Mouse (Mus musculus) megakaryocyte-erythroid progenitor cell, adult 5-6 weeks (primary cell): Measurements from ENCODE around the gene Ttc7. TPM values are rescaled to one million over a fixed set of nuclear protein-coding genes. Genes with fewer than 3 reads are reported as not detected.

Experiments
- ATAC-seq: replicated peaks from 2 replicates; pipeline ENCODE4 v1.8.0; 2016; ENCODE audit warnings: mild to moderate bottlenecking, inconsistent platforms; ENCODE audit not compliant: severe bottlenecking, poor library complexity, low FRiP score, low TSS enrichment
- total RNA-seq, 2 experiments: library from RNA; stranded (forward) in 1 of 2; stranded (reverse) in 1 of 2; fragments of 200-1000, 215-1000 nt in 1 of 2; fragments of >200 nt in 1 of 2; fragmentation: Nextera tagmentation in 1 of 2; gene quantifications; 2 replicates each; pipeline ENCODE4 v1.2.3; 2014 to 2017

The Ttc7 gene
- total RNA-seq, 2 experiments from 2014 or later, result 49.5 to 56.9 TPM

DNA sequence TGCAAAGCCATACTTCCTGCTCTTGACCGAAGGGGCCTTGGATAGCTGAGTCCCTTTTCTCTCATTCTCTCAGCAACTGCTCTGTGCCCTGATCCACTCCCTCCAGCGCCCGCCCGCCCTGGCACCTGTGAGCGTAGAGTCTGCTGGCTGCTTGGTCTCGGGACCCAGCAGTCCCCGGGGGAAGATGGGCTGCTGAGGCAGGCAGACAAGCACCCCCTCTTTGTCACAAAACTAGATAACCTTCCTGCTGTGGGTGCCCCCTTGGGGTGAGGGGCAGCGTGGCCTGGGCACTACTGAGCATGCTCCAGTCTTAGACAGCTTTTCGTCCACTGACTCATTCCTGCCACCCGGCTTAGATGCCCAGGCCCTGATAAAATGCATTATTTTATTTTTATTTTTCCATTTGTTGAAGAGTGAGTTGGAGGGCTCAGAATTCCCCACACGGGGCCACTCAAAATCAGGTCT is 96.5 kb downstream of the Ttc7 start:
- ATAC-seq, result no peak

- no peak for ATAC-seq
Measured at GRCm38 (mm10) chr17:87379821-87380220, 97.1 kb downstream of the Ttc7 start.

DNA sequence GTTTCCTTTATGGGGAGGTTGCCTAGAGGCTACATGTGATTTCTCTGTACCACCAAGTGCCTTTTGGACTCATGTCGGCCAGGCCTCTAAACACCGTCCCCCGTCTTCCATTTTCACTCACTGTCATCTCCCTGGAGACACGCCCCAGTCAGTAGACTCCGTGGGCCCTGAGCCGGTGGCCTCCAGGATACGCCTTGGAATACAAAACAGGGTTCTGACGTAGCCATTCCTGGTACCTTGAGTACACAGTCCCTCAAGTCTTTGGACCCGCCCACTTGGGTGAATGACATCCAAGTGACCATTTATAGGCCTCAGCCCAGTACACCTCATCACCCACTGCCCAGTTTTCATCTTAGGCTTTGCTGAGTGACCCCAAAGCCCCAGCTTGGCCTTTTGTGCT is 98.0 kb downstream of the Ttc7 start:
- no peak for ATAC-seq

GRCm38 (mm10) chr17:87385835-87386234 is 103.1 kb downstream of the Ttc7 start:
- ATAC-seq, result no peak

GRCm38 (mm10) chr17:87387068-87387467 is 104.4 kb downstream of the Ttc7 start:
- ATAC-seq, result no peak

- ATAC-seq, result no peak
Measured at GRCm38 (mm10) chr17:87391242-87391641, 108.6 kb downstream of the Ttc7 start.

GRCm38 (mm10) chr17:87397088-87397487 is 114.4 kb downstream of the Ttc7 start:
- ATAC-seq, result no peak

GRCm38 (mm10) chr17:87402444-87402843 is 119.8 kb downstream of the Ttc7 start:
- no peak for ATAC-seq

GRCm38 (mm10) chr17:87403462-87403861 is 120.8 kb downstream of the Ttc7 start:
- no peak for ATAC-seq

GRCm38 (mm10) chr17:87405576-87405975 is 122.9 kb downstream of the Ttc7 start:
- no peak for ATAC-seq

DNA sequence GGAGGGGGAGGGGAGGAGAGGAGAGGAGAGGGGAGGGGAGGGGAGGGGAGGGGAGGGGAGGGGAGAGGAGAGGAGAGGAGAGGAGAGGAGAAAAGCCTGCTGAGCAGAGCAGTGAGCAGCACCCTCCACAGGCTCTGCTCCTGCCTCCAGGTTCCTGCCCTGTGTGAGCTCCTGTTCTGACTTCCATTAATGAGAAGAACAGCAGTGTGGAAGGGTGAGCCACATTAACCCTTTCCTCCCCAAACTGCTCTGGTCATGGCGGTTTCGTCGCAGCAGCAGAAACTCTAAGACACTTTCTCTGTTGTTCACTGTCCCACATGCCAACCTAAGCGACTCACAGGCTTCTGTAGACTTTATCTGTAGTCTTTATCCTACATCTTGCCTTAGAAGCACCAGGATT is 124.0 kb downstream of the Ttc7 start:
- no peak for ATAC-seq

DNA sequence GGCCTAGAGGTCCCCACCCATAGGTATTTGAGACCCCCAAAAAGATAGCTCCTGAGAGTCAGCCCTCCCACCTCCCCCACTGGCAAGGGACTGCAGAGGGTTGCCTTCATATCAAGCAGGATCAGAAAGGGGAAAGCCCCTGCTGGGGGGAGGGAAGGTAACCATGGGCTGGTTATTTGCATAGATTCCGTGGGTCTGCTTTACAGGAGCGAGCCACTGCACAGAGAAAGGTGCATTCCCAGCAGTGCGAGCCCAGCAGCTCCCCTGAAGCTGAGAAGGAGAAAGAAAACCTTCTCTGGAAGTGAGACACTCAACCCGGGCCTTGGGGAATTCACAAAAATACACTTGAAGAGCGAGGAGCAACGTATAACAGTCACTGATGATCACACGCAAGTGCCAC is 135.4 kb downstream of the Ttc7 start:
- no peak for ATAC-seq

GRCm38 (mm10) chr17:87427511-87427910 is 144.8 kb downstream of the Ttc7 start, which contains the start of gene Stpg4:
TSS of gene Stpg4 (minus strand) at chr17:87427741.
- ATAC-seq, result no peak

DNA sequence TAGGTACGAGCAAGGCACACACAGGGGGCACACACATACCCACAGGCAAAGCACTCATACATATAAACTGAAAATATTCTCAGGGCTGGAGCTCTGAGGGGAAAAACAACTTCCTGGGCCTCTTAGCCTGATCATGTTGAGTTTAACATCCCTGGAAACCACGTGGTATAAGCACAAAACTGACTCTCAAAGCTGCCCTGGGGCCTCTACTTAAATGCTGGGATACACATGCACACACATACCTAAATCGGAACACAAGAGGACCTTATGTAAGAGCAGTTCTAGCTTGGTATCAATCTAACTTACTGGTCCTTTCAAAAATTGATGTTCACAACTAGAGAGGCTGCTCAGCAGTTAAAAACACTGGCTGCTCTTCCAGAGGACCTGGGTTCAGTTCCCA is 146.7 kb downstream of the Ttc7 start:
- ATAC-seq, result no peak

Other genes starting within 250 kb of the Ttc7 start
- gene Socs5, start 175.2 kb upstream of the Ttc7 start, total RNA-seq (2014; fragmentation: Nextera tagmentation), result 6.0 and 8.1 TPM in 2 replicates
- gene Socs5, start 175.2 kb upstream of the Ttc7 start, total RNA-seq (2017), result 5.0 and 13.8 TPM in 2 replicates
- gene Mcfd2, start 17.0 kb upstream of the Ttc7 start, total RNA-seq (2014; fragmentation: Nextera tagmentation), result 17.7 and 24.5 TPM in 2 replicates
- 39.8 and 44.6 TPM in 2 replicates for gene Mcfd2, start 17.0 kb upstream of the Ttc7 start, total RNA-seq (2017)
- not detected in 2 replicates for gene Stpg4, start 144.9 kb downstream of the Ttc7 start, total RNA-seq (2014; fragmentation: Nextera tagmentation)
- gene Stpg4, start 144.9 kb downstream of the Ttc7 start, total RNA-seq (2017), result not detected in 2 replicates
- gene Calm2, start 164.0 kb downstream of the Ttc7 start, total RNA-seq (2014; fragmentation: Nextera tagmentation), result 286 and 288 TPM in 2 replicates
- 970 and 1,345 TPM in 2 replicates for gene Calm2, start 164.0 kb downstream of the Ttc7 start, total RNA-seq (2017)